Mouse (Mus musculus) adrenal gland, postnatal 0 days (tissue): ENCODE measurements around the gene Ugcg. TPM values are rescaled to one million over a fixed set of nuclear protein-coding genes. Genes with fewer than 3 reads are reported as not detected.

Source experiments
- polyA plus RNA-seq: library from polyadenylated mRNA; unstranded; fragments of >200 nt; fragmentation: Nextera tagmentation; extraction: Ambion mirVana; gene quantifications from 2 replicates; pipeline ENCODE4 v1.2.1, GENCODE M21; 2015

Ugcg gene
- polyA plus RNA-seq = 6.9 and 12.5 TPM in 2 replicates

DNA sequence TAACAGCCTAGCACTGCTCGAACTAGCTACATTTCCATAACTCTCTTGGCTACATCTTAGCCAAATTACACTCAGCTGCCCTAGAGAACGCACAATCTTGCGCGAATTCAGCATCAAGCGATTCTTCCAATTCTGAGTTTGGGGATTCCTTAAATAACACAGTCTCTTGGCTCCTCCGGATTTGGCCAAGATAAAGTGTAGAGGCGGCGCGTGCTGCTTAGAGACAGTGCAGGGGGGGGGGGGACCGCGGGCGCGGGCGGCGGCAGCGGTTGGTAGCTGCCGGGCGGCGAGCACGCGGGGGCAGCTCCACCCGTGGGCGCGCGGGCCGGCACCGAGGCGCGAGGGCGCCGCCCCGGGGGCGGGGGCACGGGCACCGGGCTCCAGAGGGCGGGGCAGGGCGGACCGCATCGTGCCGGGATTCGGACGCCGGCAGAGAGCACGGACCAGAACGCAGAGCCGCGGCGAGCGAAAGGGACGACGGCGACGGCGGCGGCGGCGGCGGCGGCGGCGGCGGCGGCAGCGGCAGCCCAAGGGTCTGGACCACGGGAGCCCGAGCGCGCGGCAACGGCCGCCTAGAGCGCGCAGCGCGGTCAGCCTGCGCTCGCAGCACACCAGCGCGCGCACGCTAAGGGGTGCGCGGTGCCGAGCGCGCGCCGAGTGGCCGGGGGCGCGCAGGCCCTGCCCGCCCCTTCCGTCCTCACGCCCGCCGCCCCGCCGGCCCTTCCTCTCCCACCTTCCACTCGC is at the start of gene Ugcg:
Gene Ugcg, plus strand, starts transcription at position 456 of the 744 bp plus-strand sequence.

Other genes with a start within 250 kb of the Ugcg start
- gene Zkscan16, start 245.6 kb upstream of the Ugcg start, polyA plus RNA-seq = 0.30 and 0.36 TPM in 2 replicates
- 27.7 and 31.5 TPM in 2 replicates for gene Ptgr1, start 202.1 kb upstream of the Ugcg start, polyA plus RNA-seq
- 12.3 and 12.9 TPM in 2 replicates for gene Dnajc25, start 194.2 kb upstream of the Ugcg start, polyA plus RNA-seq
- gene Gm20503, start 186.0 kb upstream of the Ugcg start, polyA plus RNA-seq = 16.4 and 17.3 TPM in 2 replicates
- gene Gng10, start 154.2 kb upstream of the Ugcg start, polyA plus RNA-seq = 108 and 118 TPM in 2 replicates
- not detected in 2 replicates for gene AI481877, start 50.3 kb upstream of the Ugcg start, polyA plus RNA-seq
- 4.5 and 6.9 TPM in 2 replicates for gene Susd1, start 249.4 kb downstream of the Ugcg start, polyA plus RNA-seq